ENCODE assay signal across 19 mouse cellular contexts in the genomic region with DNA sequence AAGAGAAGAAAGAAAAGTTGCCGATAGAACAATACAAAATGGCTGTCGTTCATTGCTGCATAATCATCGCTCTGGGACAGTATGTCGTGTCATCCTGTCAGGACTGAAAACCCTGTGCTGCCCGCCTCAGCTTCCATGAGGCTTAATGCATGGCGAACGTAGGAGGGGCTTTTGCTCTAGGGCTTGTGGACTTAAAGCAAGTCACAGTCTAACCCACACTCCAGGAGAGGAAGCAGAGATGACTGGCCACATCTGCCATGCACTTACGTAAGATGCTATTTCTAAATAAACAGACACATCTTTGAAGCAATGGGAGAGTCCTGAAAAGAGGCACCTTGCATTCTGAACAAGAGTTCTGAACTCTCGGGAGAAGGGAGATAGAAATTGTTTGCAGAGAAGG.
"Had no signal": no experiment of that assay in that cellular context is flagged by ENCODE, and none has a peak within 500 bp of the region (broad histone marks: within the 10 kb centered on the region; RNA-seq: fewer than 3 reads in every experiment).

No protein-coding gene starts in this region.

- H3K9ac ChIP-seq: heart, embryonic 12.5 days; hindbrain, embryonic 12.5 days; hindbrain, embryonic 14.5 days; intestine, embryonic 15.5 days; kidney, embryonic 15.5 days; limb, embryonic 13.5 days; limb, embryonic 15.5 days had no signal

- H3K9me3 ChIP-seq: heart, embryonic 10.5 days; hindbrain, embryonic 12.5 days; intestine, embryonic 15.5 days; limb, embryonic 15.5 days had no signal

- H3K4me3 ChIP-seq: heart, adult 2 months; heart, embryonic 10.5 days; heart, embryonic 12.5 days; hindbrain, embryonic 10.5 days; hindbrain, embryonic 12.5 days; intestine, embryonic 15.5 days; kidney, embryonic 15.5 days; limb, embryonic 13.5 days; limb, embryonic 15.5 days had no signal

- H3K4me2 ChIP-seq: heart, embryonic 12.5 days; hindbrain, embryonic 12.5 days; hindbrain, embryonic 14.5 days; intestine, embryonic 15.5 days; kidney, embryonic 15.5 days; limb, embryonic 13.5 days; limb, embryonic 15.5 days had no signal

- ATAC-seq: hindbrain, embryonic 16.5 days; inflammation-experienced regulatory T-cells, adult 6 months; intestine, embryonic 15.5 days; intestine, postnatal 0 days had no signal

- H3K36me3 ChIP-seq: heart, embryonic 12.5 days; intestine, embryonic 15.5 days; limb, embryonic 15.5 days had no signal

- H3K27me3 ChIP-seq: heart, embryonic 12.5 days; hindbrain, embryonic 12.5 days; intestine, embryonic 15.5 days; kidney, embryonic 15.5 days; limb, embryonic 13.5 days; limb, embryonic 15.5 days had no signal

- H3K27ac ChIP-seq: heart, adult 2 months; heart, embryonic 10.5 days; hindbrain, embryonic 10.5 days; hindbrain, embryonic 12.5 days; hindbrain, embryonic 14.5 days; intestine, embryonic 15.5 days; kidney, embryonic 15.5 days; kidney, postnatal 0 days; limb, embryonic 13.5 days; limb, embryonic 15.5 days had no signal

- DNase-seq: gastrocnemius, postnatal 14 days; heart, adult 11 months; kidney, postnatal 14 days; layer of hippocampus, adult 9-11 months; layer of hippocampus, postnatal 36 days had no signal
